Mouse (Mus musculus) ovary, postnatal 10 days (tissue): Measurements from ENCODE around the gene Ampd1.

Experiments
- DNase-seq: peaks from one replicate; pipeline ENCODE4 v3.0.0; 2022; ENCODE audit warnings: low spot score

Ampd1 gene

DNA sequence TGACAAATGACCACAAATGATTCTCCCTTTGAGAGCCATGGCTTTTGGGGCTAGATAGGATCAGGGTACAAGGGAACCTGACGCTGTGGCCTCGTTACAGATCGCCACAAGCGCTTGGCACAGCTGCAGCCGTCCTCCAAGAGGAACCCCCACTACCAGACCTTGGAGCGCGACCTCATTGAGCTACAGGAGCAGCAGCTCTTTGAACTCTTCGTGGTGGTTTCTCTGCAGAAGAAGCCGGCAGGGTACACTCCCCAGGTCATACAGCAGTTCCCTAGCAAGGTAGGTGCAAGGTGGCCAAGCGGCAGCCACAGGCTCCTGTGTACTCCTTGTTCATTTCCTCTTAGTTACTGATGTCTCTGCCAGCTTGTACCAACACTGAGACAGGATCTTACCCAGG, 75.1 kb downstream of the Ampd1 start:
- no peak for DNase-seq
